Mouse (Mus musculus) adrenal gland, adult 18-20 months (tissue): ENCODE data around the gene Gm28053. TPM values are rescaled to one million over a fixed set of nuclear protein-coding genes. Genes with fewer than 3 reads are reported as not detected.

Experiments used
- DNase-seq, 2 experiments: peaks; one replicate each; pipeline ENCODE4 v3.0.0; 2021 to 2022; ENCODE audit warnings: low spot score in 2 of 2
- total RNA-seq, 2 experiments: library from RNA; stranded (reverse); gene quantifications; 1 replicate in 1 of 2; 2 replicates in 1 of 2; pipeline ENCODE4 v1.2.3; 2021

Gm28053 gene
- total RNA-seq, 2 experiments from 2014 or later = 2.0 to 3.0 TPM

- DNase-seq = no peak
Measured at GRCm38 (mm10) chr6:48689320-48689719, 29.1 kb upstream of the Gm28053 start.

GRCm38 (mm10) chr6:48692962-48693361 lies 25.4 kb upstream of the Gm28053 start:
- DNase-seq = no peak

- no peak for DNase-seq
Measured at GRCm38 (mm10) chr6:48696830-48697554, 21.4 kb upstream of the Gm28053 start.

- DNase-seq = no peak
Measured at GRCm38 (mm10) chr6:48697555-48697930, 20.9 kb upstream of the Gm28053 start.

GRCm38 (mm10) chr6:48698066-48698856 lies 20.1 kb upstream of the Gm28053 start:
- no peak for DNase-seq

GRCm38 (mm10) chr6:48698888-48699287 lies 19.5 kb upstream of the Gm28053 start:
- DNase-seq = no peak

GRCm38 (mm10) chr6:48700251-48701075 lies 17.9 kb upstream of the Gm28053 start:
- DNase-seq = no peak

- no peak for DNase-seq
Measured at GRCm38 (mm10) chr6:48702146-48702545, 16.3 kb upstream of the Gm28053 start.

GRCm38 (mm10) chr6:48702601-48703000 lies 15.8 kb upstream of the Gm28053 start:
- DNase-seq = no peak

- DNase-seq = no peak
Measured at GRCm38 (mm10) chr6:48704146-48704545, 14.3 kb upstream of the Gm28053 start.

GRCm38 (mm10) chr6:48706130-48706529 lies 12.3 kb upstream of the Gm28053 start:
- DNase-seq = no peak

- no peak for DNase-seq
Measured at GRCm38 (mm10) chr6:48720326-48720725, 1.9 kb downstream of the Gm28053 start.

- no peak for DNase-seq
Measured at GRCm38 (mm10) chr6:48723468-48723867, 5.1 kb downstream of the Gm28053 start.

GRCm38 (mm10) chr6:48725476-48725875 lies 7.1 kb downstream of the Gm28053 start:
- DNase-seq = no peak

GRCm38 (mm10) chr6:48727761-48728160 lies 9.4 kb downstream of the Gm28053 start:
- no peak for DNase-seq

GRCm38 (mm10) chr6:48732864-48733304 lies 14.5 kb downstream of the Gm28053 start:
- DNase-seq = no peak

GRCm38 (mm10) chr6:48733660-48734059 lies 15.3 kb downstream of the Gm28053 start:
- DNase-seq = no peak

- DNase-seq = no peak
Measured at GRCm38 (mm10) chr6:48737053-48737452, 18.6 kb downstream of the Gm28053 start.

- no peak for DNase-seq
Measured at GRCm38 (mm10) chr6:48737688-48738087, 19.3 kb downstream of the Gm28053 start.

- DNase-seq = peak in 1 of 2 experiments; percentile 35
Measured at GRCm38 (mm10) chr6:48738961-48739779, 20.8 kb downstream of the Gm28053 start, which contains the start of gene Gimap1. TSS of gene Gimap1 (plus strand) at chr6:48739054.

- no peak for DNase-seq
Measured at GRCm38 (mm10) chr6:48739780-48740055, 21.3 kb downstream of the Gm28053 start.
